Mouse (Mus musculus) G1E (cell line): ENCODE data around the gene Eef1akmt4. TPM values are rescaled to one million over a fixed set of nuclear protein-coding genes. Genes with fewer than 3 reads are reported as not detected.

Experiments used
- ATAC-seq: 2 replicates; pipeline ENCODE4 v1.8.0; 2016; ENCODE audit warnings: mild to moderate bottlenecking; ENCODE audit not compliant: insufficient number of reproducible peaks, poor library complexity, low FRiP score, severe bottlenecking; ENCODE audit errors: extremely low read depth
- DNase-seq: peaks from one replicate; pipeline ENCODE4 v3.0.0; 2012; ENCODE audit warnings: low spot score
- H3K27me3 ChIP-seq: 2 replicates; pipeline ENCODE4 v1.6.1; 2012; ENCODE audit warnings: mild to moderate bottlenecking, low read length, inconsistent platforms; ENCODE audit not compliant: insufficient read depth
- H3K36me3 ChIP-seq: replicated peaks from 2 replicates; pipeline ENCODE3; 2012; ENCODE audit warnings: mild to moderate bottlenecking, inconsistent platforms
- H3K4me1 ChIP-seq: 2 replicates; pipeline ENCODE4 v1.6.1; 2012; ENCODE audit warnings: low read depth, low read length, inconsistent platforms, mixed read lengths; ENCODE audit not compliant: insufficient read depth
- H3K4me3 ChIP-seq: 2 replicates; pipeline ENCODE4 v1.5.1; 2012; ENCODE audit warnings: low read depth, mild to moderate bottlenecking, inconsistent platforms, low read length, moderate library complexity, mixed read lengths
- H3K9me3 ChIP-seq: replicated peaks from 2 replicates; pipeline ENCODE4 v1.6.1; 2012; ENCODE audit warnings: inconsistent platforms
- CTCF ChIP-seq: IDR thresholded peaks from 2 replicates; pipeline ENCODE4 v1.5.1; 2012; ENCODE audit warnings: low read depth, low read length, inconsistent platforms, mixed read lengths
- GATA1 ChIP-seq: IDR thresholded peaks from 2 replicates; pipeline ENCODE4 v1.6.1; 2012; ENCODE audit warnings: borderline replicate concordance, low read length, inconsistent platforms, mixed read lengths
- GATA2 ChIP-seq: IDR thresholded peaks from 2 replicates; pipeline ENCODE4 v1.6.1; 2012; ENCODE audit warnings: low read depth, low read length, inconsistent platforms, borderline replicate concordance
- POLR2AphosphoS5 ChIP-seq: IDR thresholded peaks from 2 replicates; pipeline ENCODE4 v1.6.1; 2012; ENCODE audit warnings: low read depth, low read length, inconsistent platforms; ENCODE audit not compliant: insufficient replicate concordance
- TAL1 ChIP-seq: conservative IDR thresholded peaks from 2 replicates; pipeline ENCODE4 v1.6.1; 2012; ENCODE audit warnings: low read depth, low read length, inconsistent platforms, mixed read lengths
- polyA plus RNA-seq: library from polyadenylated mRNA; stranded (reverse); fragments of >175 nt; gene quantifications from 2 replicates; pipeline ENCODE4 v1.2.3, GENCODE M21; 2012
- total RNA-seq, 2 experiments: library from RNA; stranded (forward) in 1 of 2; stranded (reverse) in 1 of 2; fragments of 200-1000 nt in 1 of 2; fragments of >200 nt in 1 of 2; fragmentation: Nextera tagmentation in 1 of 2; gene quantifications; 2 replicates each; pipeline ENCODE4 v1.2.3; 2014 to 2017

Gene Eef1akmt4
- total RNA-seq (2014; fragmentation: Nextera tagmentation), result 16.4 and 22.1 TPM in 2 replicates
- total RNA-seq (2017), result 9.8 and 11.5 TPM in 2 replicates
- polyA plus RNA-seq, result 6.0 and 8.7 TPM in 2 replicates

GRCm38 (mm10) chr16:20611357-20612227 is at the start of gene Eef1akmt4, which contains the start of the genes Gm49333 and Alg3:
Eef1akmt4 (plus strand) TSS chr16:20611593.
Gm49333 (plus strand) TSS chr16:20611610.
Alg3 (minus strand) TSS chr16:20611735.
- H3K27me3 ChIP-seq, result no peaks in the 10 kb centered on the region
- no peak for TF ChIP-seq GATA2
- no peak for TF ChIP-seq POLR2AphosphoS5
- TF ChIP-seq CTCF, result no peak
- no peak for TF ChIP-seq GATA1
- no peak for TF ChIP-seq TAL1
- H3K9me3 ChIP-seq, result no peaks in the 10 kb centered on the region
- peaks cover 58% of the 10 kb centered on the region for H3K36me3 ChIP-seq
- ATAC-seq, result peak; percentile 94
- H3K4me1 ChIP-seq, result peaks cover 36% of the 10 kb centered on the region
- peak; percentile 95 for DNase-seq
- H3K4me3 ChIP-seq, result peak within 1 kb of the TSS; percentile 85

DNA sequence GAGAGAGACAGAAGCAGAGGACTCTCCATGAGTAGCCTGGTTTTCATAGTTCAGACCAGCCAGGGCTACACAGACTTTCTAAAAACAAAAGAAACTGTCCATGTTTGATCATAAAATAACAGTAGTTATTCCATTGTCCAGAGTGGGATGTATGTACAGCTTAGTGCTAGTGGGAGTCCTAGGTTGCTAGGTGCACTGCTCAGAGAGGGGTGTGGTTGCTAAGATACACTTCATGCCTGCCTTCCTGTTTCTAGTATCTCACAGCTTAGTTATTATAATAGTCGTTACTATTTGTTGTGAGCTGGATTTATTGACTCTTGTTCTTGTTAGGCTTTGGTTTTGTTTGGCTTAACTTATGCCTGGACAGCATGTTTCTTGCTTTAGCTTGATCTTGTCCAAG is 46.3 kb upstream of the Eef1akmt4 start:
- Histone ChIP-seq H3K4me1 (peaks cover 7% of the 10 kb centered on the region), H3K9me3 (no peaks in the 10 kb centered on the region), H3K27me3 (peaks cover 11% of the 10 kb centered on the region), H3K4me3 (no peak overlapping the region), H3K36me3 (peaks cover 36% of the 10 kb centered on the region)
- TF ChIP-seq POLR2AphosphoS5 (no peak), TAL1 (no peak), GATA1 (no peak), GATA2 (no peak), CTCF (no peak)
- DNase-seq (no peak), ATAC-seq (no peak)

GRCm38 (mm10) chr16:20589366-20589938 is 21.9 kb upstream of the Eef1akmt4 start, which contains the start of gene Vwa5b2:
Vwa5b2 (plus strand) TSS chr16:20589471.
- peak within 1 kb of the TSS; percentile 71 for H3K4me3 ChIP-seq
- no peak for ATAC-seq
- H3K27me3 ChIP-seq, result peaks cover 40% of the 10 kb centered on the region
- TF ChIP-seq GATA1, result no peak
- no peak for TF ChIP-seq GATA2
- no peak for TF ChIP-seq POLR2AphosphoS5
- TF ChIP-seq TAL1, result no peak
- TF ChIP-seq CTCF, result no peak
- H3K36me3 ChIP-seq, result no peaks in the 10 kb centered on the region
- no peak for DNase-seq
- peaks cover 8% of the 10 kb centered on the region for H3K9me3 ChIP-seq
- peaks cover 48% of the 10 kb centered on the region for H3K4me1 ChIP-seq

DNA sequence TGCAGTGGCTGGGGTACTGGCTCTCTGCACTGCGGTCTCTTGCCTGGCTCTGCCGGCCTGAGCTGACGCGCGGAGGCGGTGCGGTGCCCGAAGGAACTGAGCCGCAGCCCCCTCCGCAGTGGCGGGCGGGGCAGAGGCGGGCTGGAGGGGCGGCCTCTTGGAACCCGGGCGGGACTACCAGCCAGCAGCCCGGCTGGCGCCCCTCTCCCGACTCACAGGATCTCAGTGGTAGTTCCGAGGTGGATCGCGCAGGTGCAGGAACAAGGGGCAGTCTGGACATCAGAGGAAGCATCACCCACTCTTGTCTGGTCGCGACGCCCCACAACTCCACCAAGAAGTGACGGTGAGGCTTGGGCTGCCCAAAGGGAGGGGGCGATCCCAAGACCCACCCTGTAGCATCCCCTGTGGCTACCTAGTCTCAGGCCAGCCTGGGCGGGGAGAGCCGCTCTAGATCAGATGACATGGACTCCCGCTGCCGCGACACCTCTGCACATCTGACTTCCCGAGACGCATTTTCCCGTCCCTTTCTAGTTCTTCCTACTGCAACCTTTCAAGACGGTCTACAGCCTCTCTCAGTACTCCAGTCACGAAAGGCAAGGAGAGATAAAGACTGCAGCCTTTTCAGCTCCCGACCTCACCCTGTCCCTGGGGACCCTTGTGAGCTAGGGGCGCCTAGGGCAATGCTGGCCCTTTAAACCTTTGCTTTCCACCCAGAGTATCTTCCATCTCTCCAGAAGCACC is 21.3 kb upstream of the Eef1akmt4 start:
- peaks cover 8% of the 10 kb centered on the region for H3K9me3 ChIP-seq
- peaks cover 55% of the 10 kb centered on the region for H3K4me1 ChIP-seq
- H3K36me3 ChIP-seq, result no peaks in the 10 kb centered on the region
- H3K4me3 ChIP-seq, result peak overlapping the region; percentile 71
- H3K27me3 ChIP-seq, result peaks cover 40% of the 10 kb centered on the region
- ATAC-seq (no peak), DNase-seq (no peak)
- TF ChIP-seq POLR2AphosphoS5, result no peak
- no peak for TF ChIP-seq CTCF
- no peak for TF ChIP-seq TAL1
- TF ChIP-seq GATA1, result no peak
- no peak for TF ChIP-seq GATA2

GRCm38 (mm10) chr16:20590680-20591038 is 20.7 kb upstream of the Eef1akmt4 start:
- Histone ChIP-seq H3K36me3 (no peaks in the 10 kb centered on the region), H3K9me3 (peaks cover 8% of the 10 kb centered on the region), H3K27me3 (peaks cover 40% of the 10 kb centered on the region), H3K4me1 (peaks cover 60% of the 10 kb centered on the region), H3K4me3 (peak overlapping the region; percentile 71; the same call in 1 of the 2 replicates)
- DNase-seq (no peak), ATAC-seq (no peak)
- no peak for TF ChIP-seq CTCF
- no peak for TF ChIP-seq TAL1
- no peak for TF ChIP-seq GATA1
- no peak for TF ChIP-seq GATA2
- TF ChIP-seq POLR2AphosphoS5, result no peak
